Mouse (Mus musculus): Measurements from ENCODE around the gene Cog6.
"Not testable (repeated sequence)": the region's sequence is repeated elsewhere in the genome, so short reads cannot be mapped to it uniquely, and the experiment has no call there.

The Cog6 gene

DNA sequence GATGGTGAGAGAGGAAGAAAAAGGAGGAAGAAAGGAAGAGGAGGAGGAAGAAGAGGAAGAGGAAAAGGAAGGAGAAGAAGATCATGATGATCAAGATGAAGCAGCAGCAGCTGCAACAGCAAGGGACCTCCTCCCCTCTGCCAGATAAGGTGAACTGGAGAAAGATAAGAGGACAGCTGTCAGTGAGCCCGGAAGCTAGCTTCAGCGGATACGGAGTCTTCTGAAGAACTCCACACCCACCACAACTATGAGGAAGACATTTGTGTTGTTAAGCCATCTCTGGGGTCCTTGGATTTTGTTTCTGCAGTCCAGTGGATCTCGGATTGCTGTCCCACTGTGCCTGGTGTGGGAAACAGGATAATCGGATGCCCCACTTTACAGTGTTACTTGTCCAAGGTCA is 15.4 kb upstream of the Cog6 start:
- in situ Hi-C loops (cut with MboI, MseI): no loop called here

DNA sequence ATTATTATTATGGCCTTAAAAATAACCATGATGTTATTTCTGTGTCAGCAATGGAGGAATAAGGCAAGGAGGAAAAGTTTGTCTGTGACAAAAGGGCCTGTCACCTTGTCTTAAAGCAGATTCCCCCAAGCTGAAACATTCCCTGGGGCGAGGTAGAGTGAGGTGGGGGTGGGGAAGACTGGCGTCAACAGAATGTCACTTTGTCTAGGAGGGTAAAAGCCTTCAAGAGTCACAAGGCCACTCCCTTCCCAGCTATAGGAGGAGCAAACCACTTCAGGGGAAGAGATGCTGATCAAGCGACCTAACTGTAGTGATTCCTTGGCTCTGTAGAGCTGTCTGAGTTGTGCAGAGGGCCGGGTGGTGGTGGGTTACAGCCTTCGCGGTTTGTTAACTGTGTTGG is 14.5 kb upstream of the Cog6 start:
- in situ Hi-C loops (cut with MboI, MseI): no loop called here

DNA sequence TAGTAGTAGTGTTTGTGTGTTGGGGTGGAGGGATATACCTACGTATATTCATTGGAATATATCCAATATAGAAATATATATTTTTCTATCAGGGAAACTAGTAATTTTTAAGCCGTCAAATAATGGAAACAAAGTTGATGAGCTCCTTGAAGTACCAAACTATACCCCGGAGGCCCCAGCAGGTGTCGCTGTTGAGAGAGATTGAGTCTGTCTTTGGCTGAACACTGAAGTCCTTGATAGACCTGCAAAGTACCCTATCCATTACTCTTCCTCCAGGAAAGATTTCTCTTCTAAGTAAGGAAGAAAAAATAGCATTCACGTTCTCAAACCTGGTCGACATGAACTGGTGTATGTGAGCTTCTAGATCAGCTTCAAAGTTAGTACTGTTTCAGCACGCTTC is 12.0 kb upstream of the Cog6 start:
- in situ Hi-C loops (cut with MboI, MseI): no loop called here

DNA sequence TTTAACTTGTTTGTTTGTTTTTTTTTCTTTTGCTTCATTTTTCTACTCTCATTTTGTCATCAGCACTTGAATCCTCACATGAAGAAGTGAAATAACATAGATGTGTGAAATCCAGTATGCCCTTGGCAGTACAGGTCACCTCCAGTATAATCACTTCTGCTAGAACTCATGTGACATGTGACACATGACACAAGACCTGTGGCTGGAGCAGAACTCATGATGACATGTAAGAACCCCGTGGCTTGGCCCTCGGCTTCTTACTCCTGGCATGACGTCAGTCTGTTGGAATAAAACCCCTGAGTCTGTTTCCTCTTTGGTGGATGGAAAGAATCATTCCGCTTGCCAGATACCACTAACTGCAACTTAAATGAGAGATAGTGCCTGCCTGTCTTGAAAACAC is 10.3 kb upstream of the Cog6 start:
- in situ Hi-C loops (cut with MboI, MseI): no loop called here

DNA sequence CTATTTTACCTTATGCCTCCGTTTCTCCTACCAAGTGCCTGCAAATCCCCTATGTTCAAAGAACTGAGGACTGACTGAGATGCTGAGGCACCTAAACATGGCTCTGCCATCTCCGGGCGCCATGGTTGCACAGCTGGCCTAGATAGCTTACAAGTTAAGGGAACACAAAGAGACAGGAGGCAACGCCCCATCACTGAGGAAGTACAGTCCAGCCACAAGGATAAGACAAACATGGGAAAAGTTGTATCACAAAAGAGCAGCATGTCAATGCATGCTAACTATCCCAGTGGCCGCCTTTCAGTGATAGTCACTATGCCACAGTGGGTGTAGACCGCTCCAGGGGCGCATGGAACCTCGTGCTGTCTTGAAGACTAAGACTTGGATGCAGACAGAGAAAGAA is 9.6 kb downstream of the Cog6 start:
- in situ Hi-C loops (cut with MboI, MseI): no loop called here

DNA sequence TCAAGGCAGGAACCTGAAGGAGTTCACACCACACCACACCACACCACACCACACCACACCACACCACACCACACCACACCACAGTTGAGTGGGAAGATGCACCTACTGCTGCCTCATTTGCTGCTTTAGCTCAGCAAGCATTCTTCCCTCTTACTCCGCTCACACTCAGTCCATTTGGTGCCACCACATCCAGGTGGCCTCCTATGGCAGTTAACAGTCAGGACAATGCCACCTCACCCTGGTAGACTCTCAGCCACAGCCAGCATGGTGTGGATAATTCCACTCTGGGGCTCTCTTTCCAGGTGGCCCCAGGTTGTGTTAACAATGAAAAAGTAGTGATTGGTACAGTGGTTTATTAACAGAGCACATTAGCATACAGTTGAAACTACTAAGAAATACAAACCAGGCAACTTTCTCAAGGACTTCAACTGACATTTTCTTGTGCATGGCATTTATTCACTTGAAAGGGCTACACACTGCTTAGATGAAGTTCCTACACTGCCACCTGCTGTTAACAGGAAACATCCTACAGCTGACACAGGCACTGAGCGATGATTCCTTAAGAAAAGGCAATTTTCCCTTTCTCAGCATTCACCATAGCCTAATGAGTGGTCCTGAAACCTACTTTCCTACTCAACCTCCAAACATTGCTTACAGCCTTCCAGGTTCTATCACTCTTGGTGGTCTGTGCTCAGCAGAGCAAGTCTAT is 12.5 kb downstream of the Cog6 start:
- in situ Hi-C loops (cut with MboI, MseI): no loop called here

DNA sequence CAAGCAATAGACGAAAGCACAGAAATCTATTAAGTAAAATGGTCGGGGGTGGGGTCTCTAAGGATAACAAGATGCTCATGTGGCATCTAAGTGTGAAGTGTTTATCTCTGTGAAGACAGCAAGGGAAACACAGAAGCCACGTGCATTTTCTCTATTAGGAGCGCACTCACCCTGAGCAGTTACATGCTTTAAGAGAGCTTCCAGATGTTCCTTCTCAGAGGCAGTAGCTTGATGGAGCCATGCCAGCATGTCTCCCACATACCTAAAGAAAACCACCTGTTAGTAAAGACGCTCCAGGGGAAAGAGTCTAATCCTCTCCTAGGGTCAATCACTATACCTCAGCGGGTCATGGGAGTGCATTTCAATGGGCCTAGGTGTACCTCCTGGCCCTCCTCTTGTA is 15.0 kb downstream of the Cog6 start:
- in situ Hi-C loops (cut with MboI, MseI): no loop called here

DNA sequence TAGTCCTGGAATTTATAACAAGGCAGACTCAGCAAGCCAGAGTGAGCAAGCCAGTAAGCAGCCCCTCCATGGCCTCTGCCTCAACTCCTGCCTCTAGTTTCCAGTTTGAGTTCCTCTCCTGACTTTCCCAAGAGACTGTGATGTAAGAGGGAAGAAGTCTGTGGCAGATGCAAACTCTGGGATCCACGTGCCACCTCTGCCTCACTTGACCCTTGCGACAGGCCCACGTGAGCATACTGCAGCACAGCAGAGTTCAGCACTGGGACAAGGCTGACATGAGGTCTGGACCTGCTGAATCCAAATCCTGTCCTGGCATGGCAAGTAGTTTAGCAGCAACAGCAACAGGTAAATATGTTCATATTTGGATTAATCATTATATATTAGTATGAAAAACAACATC is 17.0 kb downstream of the Cog6 start:
- in situ Hi-C loops (cut with MboI, MseI): no loop called here

DNA sequence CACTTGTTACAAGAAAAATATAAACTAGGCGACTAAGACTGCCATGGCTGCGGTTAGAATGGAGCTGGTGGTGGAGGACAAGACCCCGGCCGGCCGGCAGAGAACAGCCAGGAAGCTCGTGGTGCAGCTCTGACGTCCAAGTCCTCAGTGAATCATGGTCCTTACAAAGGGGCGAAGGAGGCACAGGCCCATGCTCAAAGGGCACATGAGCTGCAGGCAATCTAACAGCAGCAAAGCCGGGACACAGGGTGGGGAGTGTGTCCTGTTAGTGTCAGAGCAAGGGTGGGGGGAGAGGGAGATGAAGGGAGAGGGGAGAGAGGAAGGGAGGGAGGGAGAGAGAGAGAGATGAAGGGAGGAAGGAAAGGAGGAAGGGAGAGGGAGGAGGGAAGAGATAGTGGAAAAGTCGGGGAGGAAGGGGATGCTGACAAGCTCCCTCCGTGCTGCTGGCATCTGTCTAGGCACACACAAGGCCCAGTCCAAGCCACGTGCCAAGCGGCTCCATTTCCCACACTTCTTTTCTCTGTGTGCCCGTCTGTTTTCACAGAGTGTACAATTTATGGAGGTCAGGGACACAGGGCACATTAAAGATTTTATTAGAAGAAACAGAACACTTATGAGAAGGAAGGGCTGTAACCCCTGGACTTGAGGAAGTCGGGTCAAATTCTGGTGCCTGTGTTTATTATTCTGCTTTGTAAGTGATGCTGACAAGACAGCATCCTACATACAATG is 17.9 kb downstream of the Cog6 start:
- in situ Hi-C loops (cut with MboI, MseI): no loop called here

DNA sequence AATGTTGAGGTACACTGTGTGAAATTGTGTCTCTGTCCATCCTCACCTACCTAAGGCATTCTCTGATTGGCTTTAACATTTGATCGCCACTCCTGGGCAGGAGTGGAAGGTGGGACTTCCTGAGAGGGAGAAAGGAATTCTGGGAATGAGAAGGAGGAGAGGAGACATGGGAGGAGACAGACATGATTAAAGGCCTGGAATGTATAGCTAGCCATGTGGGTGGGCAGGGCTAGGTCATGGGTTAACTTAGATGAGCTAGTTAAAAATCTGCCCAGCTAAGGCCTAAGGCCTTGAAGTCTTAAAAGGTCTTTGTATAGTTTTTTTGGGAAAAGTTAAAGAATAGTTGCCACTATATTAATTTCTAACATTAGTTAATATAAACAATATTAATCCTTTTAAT is 19.7 kb downstream of the Cog6 start:
- in situ Hi-C loops (cut with MboI, MseI): no loop called here

DNA sequence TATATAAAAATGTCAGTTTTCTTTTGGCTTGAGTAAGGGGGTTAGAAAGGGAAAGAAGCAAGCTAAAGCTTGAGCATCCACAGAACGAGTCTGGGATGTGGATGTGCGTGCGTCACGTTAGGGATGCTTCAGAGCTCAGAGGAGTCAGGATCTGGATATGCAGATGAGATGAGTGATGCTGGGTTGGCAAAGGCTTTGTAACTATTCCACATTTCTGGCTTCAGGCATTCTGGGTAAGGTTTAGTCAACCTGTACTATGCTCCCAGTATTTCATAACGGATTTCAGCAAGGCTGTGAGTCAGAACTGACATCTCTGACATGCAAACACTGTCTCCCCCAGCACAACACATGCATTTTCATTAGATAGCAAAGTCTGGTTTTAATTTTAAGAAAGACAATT is 20.4 kb downstream of the Cog6 start:
- in situ Hi-C loops (cut with MboI, MseI): no loop called here

DNA sequence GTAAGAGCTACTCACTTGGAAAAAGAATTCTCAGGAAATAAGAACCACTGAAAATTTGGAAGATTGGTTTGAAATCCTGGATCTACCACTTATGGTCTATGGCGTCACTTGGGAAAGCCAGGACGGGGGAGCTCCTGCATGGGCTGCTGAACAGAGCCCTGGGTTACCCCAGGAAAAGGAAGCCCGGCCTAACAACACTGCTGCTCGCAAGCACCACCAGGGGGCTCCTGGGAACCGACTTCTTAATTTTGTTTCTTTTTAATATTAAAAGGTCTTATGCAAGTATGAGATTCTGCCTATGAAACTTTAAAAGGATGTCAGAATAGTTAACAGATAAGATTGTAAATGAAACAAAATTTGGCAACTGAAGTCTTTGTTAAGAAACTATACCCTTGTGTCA is 22.4 kb downstream of the Cog6 start:
- in situ Hi-C loops (cut with MboI, MseI): no loop called here

DNA sequence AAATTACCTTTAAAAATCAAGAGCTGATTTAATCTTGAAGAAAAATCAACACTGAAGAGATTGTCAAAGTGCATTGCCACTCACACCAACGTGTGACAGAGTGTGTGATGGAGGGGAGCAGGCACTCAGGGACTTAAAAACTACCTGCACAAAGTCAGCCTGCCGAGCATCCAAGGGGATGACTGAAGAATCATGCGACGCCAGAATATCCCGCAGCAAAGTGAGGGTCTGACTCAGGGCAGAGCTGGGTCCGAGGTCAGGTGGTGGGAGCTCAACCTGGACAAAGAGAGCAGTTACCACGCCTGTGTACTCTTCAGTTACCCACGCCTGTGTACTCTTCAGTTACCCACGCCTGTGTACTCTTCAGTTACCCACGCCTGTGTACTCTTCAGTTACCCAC is 23.7 kb downstream of the Cog6 start:
- in situ Hi-C loops (cut with MboI, MseI): no loop called here

DNA sequence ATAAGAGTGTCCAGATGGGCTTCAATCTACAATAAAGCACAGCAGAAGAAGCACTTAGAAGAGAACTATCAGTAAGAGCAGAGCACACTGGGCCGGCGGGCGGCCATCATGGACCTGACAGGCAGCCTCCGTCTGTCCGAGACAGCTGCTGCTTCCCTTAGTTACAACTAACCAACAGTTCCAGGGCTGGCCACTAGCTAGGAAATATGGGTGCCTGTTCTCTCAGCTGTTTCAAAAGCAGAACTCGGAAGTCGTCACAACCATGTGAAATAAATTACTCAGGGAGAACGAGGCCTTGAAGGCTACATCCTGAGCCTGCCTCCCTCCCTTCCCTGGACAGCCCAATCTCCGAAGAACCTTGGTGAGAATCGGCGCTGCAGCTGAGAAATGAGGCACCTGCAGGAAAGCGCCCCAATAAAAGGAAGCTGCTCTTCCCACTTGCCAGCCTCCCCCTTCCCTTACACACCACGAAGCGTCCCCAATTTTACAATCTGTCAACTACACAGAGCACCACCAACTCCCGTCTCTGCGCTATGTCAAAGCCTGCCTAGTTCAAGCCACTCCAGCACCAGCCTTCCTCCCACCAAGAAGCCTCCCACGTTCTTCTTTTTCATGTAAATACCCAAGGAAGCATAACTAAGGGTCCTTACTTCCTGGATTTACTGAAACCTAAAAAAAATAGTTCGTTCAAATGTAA is 26.8 kb downstream of the Cog6 start:
- in situ Hi-C loops (cut with MboI, MseI): no loop called here

DNA sequence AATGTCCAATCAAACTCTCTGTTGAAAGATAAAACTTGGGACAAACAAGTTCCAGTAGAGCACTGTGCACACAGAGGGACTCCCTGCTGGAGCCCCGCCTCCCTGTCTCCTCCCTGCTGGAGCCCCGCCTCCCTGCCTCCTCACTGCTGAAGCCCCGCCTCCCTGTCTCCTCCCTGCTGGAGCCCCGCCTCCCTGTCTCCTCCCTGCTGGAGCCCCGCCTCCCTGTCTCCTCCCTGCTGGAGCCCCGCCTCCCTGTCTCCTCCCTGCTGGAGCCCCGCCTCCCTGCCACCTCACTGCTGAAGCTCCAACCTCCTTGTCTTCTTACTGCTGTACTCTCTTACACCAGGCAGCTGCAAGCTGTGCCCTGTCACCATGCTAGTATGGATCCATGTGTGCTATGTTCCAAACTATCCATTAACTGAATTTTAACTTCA is 31.5 kb downstream of the Cog6 start:
- in situ Hi-C loops (cut with MboI, MseI): not testable (repeated sequence)

DNA sequence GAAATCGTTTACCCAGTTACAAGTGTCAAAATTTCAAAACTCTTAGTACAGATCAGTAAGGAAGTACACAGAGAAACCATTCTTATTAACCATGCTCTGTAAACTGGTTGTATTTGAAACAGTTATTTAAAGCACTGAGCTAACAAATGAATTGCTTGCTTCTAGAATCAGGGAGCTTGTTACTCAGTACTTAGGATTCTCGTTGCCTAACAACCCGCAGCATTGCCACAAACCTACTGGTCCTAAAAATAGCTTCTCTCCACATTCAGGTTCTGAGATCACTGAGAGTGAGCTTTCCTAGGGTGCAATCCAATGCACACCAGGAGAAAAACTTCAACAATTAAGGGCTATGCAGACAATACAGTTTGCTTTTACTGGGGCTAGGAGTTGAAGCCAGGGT is 33.3 kb downstream of the Cog6 start:
- in situ Hi-C loops (cut with MboI, MseI): no loop called here

DNA sequence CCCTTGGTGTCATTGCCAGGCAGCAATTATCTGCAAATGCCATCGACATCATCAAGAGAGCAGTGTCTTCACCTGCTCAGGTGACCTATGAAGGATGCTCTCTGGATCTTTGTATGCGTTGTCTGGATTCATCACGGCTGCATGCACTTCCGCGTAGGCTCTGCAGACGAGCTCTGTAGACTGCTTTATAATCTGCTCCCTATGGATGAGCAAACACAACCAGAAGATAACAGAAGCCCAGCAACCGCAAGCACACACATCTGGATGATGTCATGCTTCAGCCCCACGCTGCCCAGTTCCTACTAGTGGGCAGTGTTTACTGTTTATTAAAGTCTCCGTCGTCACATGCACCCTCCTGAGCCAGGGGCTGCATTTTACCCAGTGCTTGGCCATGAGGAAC is 34.0 kb downstream of the Cog6 start:
- in situ Hi-C loops (cut with MboI, MseI): no loop called here

DNA sequence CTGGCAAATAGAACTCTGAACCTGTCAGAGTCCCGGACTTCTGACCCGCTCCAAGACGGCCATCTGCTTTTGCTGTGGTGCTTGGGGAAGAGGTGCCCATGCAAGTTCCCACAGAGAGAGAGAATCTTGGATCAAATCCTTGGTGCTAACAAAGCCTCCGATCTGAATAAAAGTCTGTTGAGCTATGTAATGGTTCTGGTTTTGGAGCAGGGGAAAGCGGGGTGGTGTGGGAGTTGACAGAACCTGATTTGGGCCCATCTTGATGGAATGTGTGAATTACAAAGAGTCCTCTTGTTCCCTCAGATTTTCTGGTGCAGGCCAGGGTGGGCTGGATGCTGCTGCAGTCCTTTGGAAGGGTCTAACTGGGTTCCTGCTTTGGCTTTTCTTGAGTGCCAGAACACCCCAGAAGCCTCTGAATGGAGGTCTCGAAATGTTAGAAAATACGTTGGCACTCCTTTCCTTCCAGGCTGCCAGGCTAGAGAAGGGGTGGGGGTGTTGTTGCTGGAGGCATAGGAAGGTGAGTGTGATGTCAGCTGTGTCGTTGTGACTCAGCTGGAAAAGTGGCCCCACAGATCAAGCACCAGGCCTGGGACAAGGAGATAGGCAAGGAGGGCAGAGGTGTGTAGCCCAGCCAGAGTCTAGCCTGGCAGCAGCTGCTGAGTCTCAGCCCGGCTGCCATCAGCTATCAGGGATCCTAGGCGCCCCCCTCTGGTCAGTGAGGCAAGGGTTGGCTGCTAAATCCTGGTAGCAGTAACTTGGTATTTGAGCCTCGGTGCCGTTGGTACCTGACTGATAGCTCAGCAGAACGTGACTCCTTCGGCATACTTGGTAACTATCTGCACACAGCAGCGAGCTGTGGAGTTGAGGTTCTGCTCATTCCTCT is 42.1 kb downstream of the Cog6 start:
- in situ Hi-C loops (cut with MboI, MseI): loop anchor here (5.0 kb wide), 1 partner anchor 718 kb away; no protein-coding TSS in a partner anchor

DNA sequence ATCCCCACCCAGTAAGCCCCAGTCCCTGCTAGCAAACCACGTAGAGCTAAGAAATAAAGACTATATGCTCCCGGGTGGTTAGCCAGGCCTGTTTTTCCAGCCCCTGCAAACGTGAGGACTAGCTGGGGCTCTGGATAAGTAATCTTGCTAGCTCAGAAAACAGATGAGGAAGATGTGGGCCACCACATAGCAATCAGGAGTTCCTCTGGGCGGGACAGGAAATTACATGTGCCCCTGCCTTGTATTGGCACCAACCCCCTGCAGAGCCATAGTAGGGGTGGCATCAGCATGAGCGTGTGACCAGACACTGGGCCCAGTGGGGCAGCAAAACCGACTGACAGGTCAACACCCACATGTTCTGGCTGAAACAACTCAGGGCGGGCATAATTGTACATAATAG is 44.1 kb downstream of the Cog6 start:
- in situ Hi-C loops (cut with MboI, MseI): loop anchor here (5.0 kb wide), 1 partner anchor 716 kb away; no protein-coding TSS in a partner anchor

DNA sequence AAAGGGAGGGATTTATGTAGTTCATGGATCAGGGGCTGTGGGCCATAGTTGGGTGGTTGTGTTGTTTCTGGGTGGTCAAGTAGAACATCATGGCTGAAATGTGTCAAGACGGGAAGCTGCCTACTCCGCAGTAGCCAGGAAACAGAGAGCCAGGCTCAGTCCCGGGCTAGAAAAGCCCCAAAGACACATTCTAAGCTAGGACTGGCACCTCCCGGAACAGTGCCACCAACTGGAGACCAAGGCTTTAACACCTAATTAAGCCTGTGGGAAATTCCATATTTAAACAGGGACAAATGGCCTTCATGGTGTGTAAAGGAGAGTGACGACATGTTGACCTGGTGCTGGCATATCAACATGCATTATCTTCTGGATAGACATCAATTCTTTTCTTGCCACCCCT is 50.0 kb downstream of the Cog6 start:
- in situ Hi-C loops (cut with MboI, MseI): no loop called here

DNA sequence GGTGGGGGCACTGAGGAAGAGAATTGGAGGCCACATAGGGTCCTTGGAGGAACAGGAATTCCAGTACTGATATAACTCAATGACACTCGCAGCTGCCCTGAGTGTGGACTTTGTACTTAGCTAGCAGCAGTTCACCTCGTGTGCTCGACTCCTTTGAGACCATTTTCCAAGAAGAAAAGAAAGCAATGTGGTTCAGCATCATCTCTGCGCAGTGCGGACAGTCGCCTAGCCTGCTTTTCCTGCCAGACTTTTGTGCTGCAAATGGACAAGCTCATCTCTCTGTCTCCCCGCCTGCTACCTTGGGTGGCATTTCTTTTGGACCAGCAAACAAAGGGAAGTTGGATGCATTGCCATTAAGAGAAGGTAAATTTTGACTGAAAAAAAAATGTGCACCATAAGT is 52.8 kb downstream of the Cog6 start:
- in situ Hi-C loops (cut with MboI, MseI): no loop called here

DNA sequence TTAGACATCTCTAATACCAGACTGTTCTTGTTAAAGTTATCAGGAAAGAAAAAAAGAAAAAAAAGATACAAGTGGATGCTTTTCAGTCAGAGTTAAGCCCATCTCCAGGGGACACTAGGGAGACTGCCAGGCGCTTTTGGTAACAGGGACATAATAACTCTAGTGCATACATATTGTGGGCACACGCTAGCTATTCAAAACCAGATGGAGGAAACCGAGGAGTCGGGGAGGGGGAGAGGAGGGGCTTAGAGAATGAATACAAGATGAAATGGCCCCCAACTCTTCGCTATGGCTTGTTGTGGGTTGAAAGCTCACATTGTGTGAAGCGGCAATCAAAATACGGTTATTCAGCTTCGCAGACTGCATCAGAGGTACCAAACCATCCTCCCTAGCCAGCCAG is 53.6 kb downstream of the Cog6 start:
- in situ Hi-C loops (cut with MboI, MseI): no loop called here
